Mouse (Mus musculus) brain, embryonic 14.5 days (tissue): Measurements from ENCODE around the gene Atg4d.
A peak's percentile ranks its signal among the peaks of the same experiment; 100 is the strongest.

Experiments used
- CTCF ChIP-seq: fragments of 200-500 bp; IDR thresholded peaks from 2 replicates; pipeline ENCODE4 v1.5.1; 2012; ENCODE audit warnings: inconsistent platforms, mild to moderate bottlenecking, moderate library complexity, borderline replicate concordance; ENCODE audit not compliant: insufficient read depth, insufficient read length; ENCODE audit errors: extremely low read depth
- POLR2A ChIP-seq: fragments of 200-500 bp; IDR thresholded peaks from 2 replicates; pipeline ENCODE4 v1.6.1; 2012; ENCODE audit warnings: mild to moderate bottlenecking, inconsistent platforms, borderline replicate concordance; ENCODE audit not compliant: poor library complexity, insufficient read depth, insufficient read length, severe bottlenecking; ENCODE audit errors: extremely low read depth

DNA sequence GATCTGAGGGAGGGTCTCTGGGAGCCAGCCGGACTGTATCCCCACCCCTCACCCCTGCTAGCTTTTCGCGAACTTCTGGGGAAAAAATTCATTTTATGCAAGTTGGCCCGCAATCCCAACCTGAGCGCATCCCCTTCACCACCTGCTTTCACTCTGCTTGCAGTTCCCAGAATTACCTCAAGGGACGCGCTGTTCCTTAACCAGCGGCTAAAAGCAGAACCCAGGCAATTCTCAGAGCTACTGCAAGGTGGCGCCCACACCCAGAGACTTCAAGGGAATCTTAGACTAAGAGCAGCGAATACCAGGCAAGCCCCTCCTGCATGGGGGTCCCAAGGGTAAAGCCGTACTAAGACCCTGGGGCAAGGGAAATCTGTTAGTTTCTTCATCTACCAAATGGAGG, 23.8 kb upstream of the Atg4d start:
- no peak for TF ChIP-seq POLR2A
- peak; percentile 98 for TF ChIP-seq CTCF
